In the genomic region with DNA sequence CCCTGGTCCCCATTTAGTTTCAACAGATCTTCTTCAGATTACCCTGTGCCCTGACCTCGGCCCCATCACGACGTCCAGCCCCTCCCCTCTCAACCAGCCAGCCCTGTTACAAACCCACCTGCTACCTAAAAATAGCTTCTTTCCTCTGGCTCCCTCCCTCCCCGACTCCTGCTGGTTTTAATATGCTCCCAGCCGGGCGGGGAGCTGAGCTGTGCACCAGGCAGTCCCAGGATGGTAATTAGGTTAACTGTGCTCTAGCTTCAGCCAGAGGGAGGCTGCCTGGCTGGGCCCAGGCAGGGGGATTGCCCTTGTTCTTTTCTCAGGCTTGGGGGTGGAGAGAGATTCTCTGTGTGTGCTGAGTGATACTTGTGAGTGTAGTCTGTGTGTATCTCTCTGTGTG, we compare ENCODE assay signal across 11 mouse cellular contexts. TPM values are rescaled to one million over a fixed set of nuclear protein-coding genes. Genes with fewer than 3 reads are reported as not detected.
DNase-seq lines count a peak whose midpoint lies in the region; ATAC-seq and TF ChIP-seq lines count a peak whose summit lies in the region.
"Had no signal": no experiment of that assay in that cellular context is flagged by ENCODE, and none has a peak within 500 bp of the region (broad histone marks: within the 10 kb centered on the region; RNA-seq: fewer than 3 reads in every experiment).

No protein-coding gene starts in this region.

- ATAC-seq in cerebellum, adult (ENCODE audit: insufficient number of reproducible peaks, low FRiP score, low TSS enrichment): 0 out of 2 replicates have a peak, but pooled peaks have one; percentile 43
- no peak for ATAC-seq in forebrain, embryonic 15.5 days (replicated peaks)
- peak; percentile 73 for ATAC-seq in midbrain, embryonic 11.5 days (ENCODE audit: low FRiP score)

- H3K4me1 ChIP-seq in forebrain, embryonic 15.5 days: no peaks in the 10 kb centered on the region
- peaks cover 2% of the 10 kb centered on the region; the same call in 1 of the 2 replicates for H3K4me1 ChIP-seq in midbrain, embryonic 11.5 days (ENCODE audit: control insufficient read depth, insufficient read depth, low read length)
- H3K4me1 ChIP-seq in thymus, adult 2 months (replicated peaks; ENCODE audit: control insufficient read depth, insufficient read depth, low read length): no peaks in the 10 kb centered on the region
- H3K4me1 ChIP-seq: lung, embryonic 15.5 days had no signal

- TF ChIP-seq CTCF in thymus, adult 2 months (IDR thresholded peaks at IDR 0.05; ENCODE audit: borderline replicate concordance, control insufficient read depth, extremely low read depth, insufficient read depth, low read length, poor library complexity): no peak

- H3K4me3 ChIP-seq in forebrain, embryonic 15.5 days: no peak overlapping the region
- H3K4me3 ChIP-seq in midbrain, embryonic 11.5 days (ENCODE audit: low read depth, low read length): no peak overlapping the region
- no peak overlapping the region for H3K4me3 ChIP-seq in thymus, adult 2 months (ENCODE audit: control insufficient read depth, insufficient read depth, low read length)
- H3K4me3 ChIP-seq: lung, embryonic 15.5 days had no signal

- no peaks in the 10 kb centered on the region for H3K9me3 ChIP-seq in forebrain, embryonic 15.5 days
- H3K9me3 ChIP-seq in midbrain, embryonic 11.5 days (ENCODE audit: control insufficient read depth, low read length): no peaks in the 10 kb centered on the region
- H3K9me3 ChIP-seq: lung, embryonic 15.5 days had no signal

- under 1% methylated on average over 6 of the region's 6 CpGs for WGBS in forebrain, embryonic 15.5 days
- 0% methylated on average over 6 of the region's 6 CpGs for WGBS in midbrain, embryonic 11.5 days
- WGBS in thymus, adult 2 months: 8% methylated on average over 6 of the region's 6 CpGs

- H3K27ac ChIP-seq in forebrain, embryonic 15.5 days (replicated peaks): peak overlapping the region; percentile 5; the same call in 1 of the 2 replicates
- no peak overlapping the region for H3K27ac ChIP-seq in midbrain, embryonic 11.5 days (ENCODE audit: low read depth, low read length)
- no peak overlapping the region for H3K27ac ChIP-seq in thymus, adult 2 months (ENCODE audit: control insufficient read depth, insufficient read depth, low read length)
- H3K27ac ChIP-seq: kidney, postnatal 0 days; lung, embryonic 15.5 days had no signal

- no peak overlapping the region for H3K9ac ChIP-seq in forebrain, embryonic 15.5 days (replicated peaks)
- H3K9ac ChIP-seq in midbrain, embryonic 11.5 days (ENCODE audit: low read length): no peak overlapping the region
- H3K9ac ChIP-seq: lung, embryonic 15.5 days had no signal

- H3K4me2 ChIP-seq in forebrain, embryonic 15.5 days (replicated peaks): no peak overlapping the region
- H3K4me2 ChIP-seq in midbrain, embryonic 11.5 days: no peak overlapping the region
- H3K4me2 ChIP-seq: lung, embryonic 15.5 days had no signal

- no peak for DNase-seq in cerebellum, postnatal 4 days (ENCODE audit: low spot score in 2 of 2)
- peak; percentile 79 for DNase-seq in ES-CJ7 (ENCODE audit: low read depth, low spot score)
- no peak for DNase-seq in midbrain, embryonic 11.5 days (ENCODE audit: low spot score, missing footprints)
- DNase-seq in thymus, postnatal 0 days (ENCODE audit: low spot score): no peak
- no peak for DNase-seq in thymus, adult 2 months
- no peak for DNase-seq in urinary bladder, postnatal 4 days (ENCODE audit: low spot score in 2 of 2)
- DNase-seq: adrenal gland, postnatal 10 days had no signal

- TF ChIP-seq POLR2A in thymus, adult 2 months (IDR thresholded peaks at IDR 0.05; ENCODE audit: control insufficient read depth, extremely low read depth, insufficient read depth, low read length, poor library complexity): no peak

- no peaks in the 10 kb centered on the region for H3K27me3 ChIP-seq in forebrain, embryonic 15.5 days
- no peaks in the 10 kb centered on the region for H3K27me3 ChIP-seq in midbrain, embryonic 11.5 days (ENCODE audit: control insufficient read depth, insufficient read depth, low read length)
- H3K27me3 ChIP-seq in thymus, adult 2 months (ENCODE audit: control insufficient read depth, insufficient read depth, low read length): no peaks in the 10 kb centered on the region
- H3K27me3 ChIP-seq: lung, embryonic 15.5 days had no signal

- H3K36me3 ChIP-seq in forebrain, embryonic 15.5 days: no peaks in the 10 kb centered on the region
- H3K36me3 ChIP-seq in midbrain, embryonic 11.5 days (ENCODE audit: control insufficient read depth, insufficient read depth, low read length): no peaks in the 10 kb centered on the region
- no peaks in the 10 kb centered on the region for H3K36me3 ChIP-seq in thymus, adult 2 months (ENCODE audit: control insufficient read depth, insufficient read depth, low read length)
- H3K36me3 ChIP-seq: lung, embryonic 15.5 days had no signal

RNA-seq across cellular contexts. Expression of gene Srrm3, which starts 5.8 kb away (rescaled TPM):
- polyA plus RNA-seq in forebrain, embryonic 15.5 days (2015; fragmentation: Nextera tagmentation; extraction: Ambion mirVana): 56.0 and 61.2 TPM in 2 replicates
- 19.0 and 20.7 TPM in 2 replicates for polyA plus RNA-seq in midbrain, embryonic 11.5 days (2014; fragmentation: Nextera tagmentation; extraction: Ambion mirVana)
- polyA plus RNA-seq in thymus, postnatal 0 days (2015; fragmentation: Nextera tagmentation; extraction: Ambion mirVana): 0.09 TPM in 1 of 2 replicates, not detected in the other
- 0.06 and 0.28 TPM in 2 replicates for polyA plus RNA-seq in thymus, adult 2 months (2012; rRNA removed)

RNA-seq across cellular contexts. Expression of gene Mdh2, which starts 22.6 kb away (rescaled TPM):
- polyA plus RNA-seq in forebrain, embryonic 15.5 days (2015; fragmentation: Nextera tagmentation; extraction: Ambion mirVana): 554 and 557 TPM in 2 replicates
- 562 and 580 TPM in 2 replicates for polyA plus RNA-seq in midbrain, embryonic 11.5 days (2014; fragmentation: Nextera tagmentation; extraction: Ambion mirVana)
- 525 and 570 TPM in 2 replicates for polyA plus RNA-seq in thymus, postnatal 0 days (2015; fragmentation: Nextera tagmentation; extraction: Ambion mirVana)
- 619 and 638 TPM in 2 replicates for polyA plus RNA-seq in thymus, adult 2 months (2012; rRNA removed)

RNA-seq across cellular contexts. Expression of gene Styxl1, which starts 22.7 kb away (rescaled TPM):
- 0.34 TPM in 2 replicates for polyA plus RNA-seq in forebrain, embryonic 15.5 days (2015; fragmentation: Nextera tagmentation; extraction: Ambion mirVana)
- not detected in 2 replicates for polyA plus RNA-seq in midbrain, embryonic 11.5 days (2014; fragmentation: Nextera tagmentation; extraction: Ambion mirVana)
- polyA plus RNA-seq in thymus, postnatal 0 days (2015; fragmentation: Nextera tagmentation; extraction: Ambion mirVana): 0.83 and 0.96 TPM in 2 replicates
- 0.33 and 0.57 TPM in 2 replicates for polyA plus RNA-seq in thymus, adult 2 months (2012; rRNA removed)

RNA-seq across cellular contexts. Expression of gene Tmem120a, which starts 56.7 kb away (rescaled TPM):
- polyA plus RNA-seq in forebrain, embryonic 15.5 days (2015; fragmentation: Nextera tagmentation; extraction: Ambion mirVana): 74.9 and 80.7 TPM in 2 replicates
- polyA plus RNA-seq in midbrain, embryonic 11.5 days (2014; fragmentation: Nextera tagmentation; extraction: Ambion mirVana): 57.5 and 59.9 TPM in 2 replicates
- polyA plus RNA-seq in thymus, postnatal 0 days (2015; fragmentation: Nextera tagmentation; extraction: Ambion mirVana): 37.3 and 40.4 TPM in 2 replicates
- polyA plus RNA-seq in thymus, adult 2 months (2012; rRNA removed): 31.0 and 37.7 TPM in 2 replicates

Comparison
In these comparisons a context has a peak if more than half of its experiments do, and no peak if none do; other contexts are left out.
1. RNA of gene Srrm3, which starts 5.8 kb away (polyA plus RNA-seq): 56.0 to 61.2 TPM in forebrain, embryonic 15.5 days and 19.0 to 20.7 TPM in midbrain, embryonic 11.5 days; 0.06 to 0.28 TPM in thymus, adult 2 months and 0.09 TPM in thymus, postnatal 0 days; every median in the first group is over 10 times any median in the second.